Mouse (Mus musculus) brown adipose tissue, adult 24 weeks (tissue): Measurements from ENCODE around the gene Csrnp3. TPM values are rescaled to one million over a fixed set of nuclear protein-coding genes. Genes with fewer than 3 reads are reported as not detected.
"Not testable (repeated sequence)": the region's sequence is repeated elsewhere in the genome, so short reads cannot be mapped to it uniquely, and the experiment has no call there.

Experiments
- H3K27ac ChIP-seq: fragments of 200-500 bp; replicated peaks from 2 replicates; pipeline ENCODE4 v1.5.1; 2012; ENCODE audit warnings: low read depth, mild to moderate bottlenecking, low read length
- H3K4me1 ChIP-seq: fragments of 200-500 bp; 2 replicates; pipeline ENCODE4 v1.6.1; 2012; ENCODE audit warnings: low read length, mixed read lengths; ENCODE audit not compliant: control insufficient read depth, insufficient read depth, insufficient read length
- H3K4me3 ChIP-seq: fragments of 200-500 bp; 2 replicates; pipeline ENCODE4 v1.5.1; 2012; ENCODE audit warnings: low read depth, mild to moderate bottlenecking, low read length, moderate library complexity; ENCODE audit not compliant: insufficient read depth
- polyA plus RNA-seq: library from polyadenylated mRNA; stranded (reverse); fragments of >200 nt; gene quantifications from 2 replicates; pipeline ENCODE4 v1.2.4, GENCODE M21; 2012; ENCODE audit not compliant: missing spikeins, insufficient read depth, insufficient read length

Csrnp3 gene
- not detected in 2 replicates for polyA plus RNA-seq

- Histone ChIP-seq H3K4me1 (no peaks in the 10 kb centered on the region; the same call in 1 of the 2 replicates), H3K4me3 (no peak within 1 kb of the TSS; the same call in 1 of the 2 replicates), H3K27ac (no peak within 1 kb of the TSS)
Measured at GRCm38 (mm10) chr2:65845551-65845950, at the start of gene Csrnp3. Gene Csrnp3, plus strand, starts transcription at chr2:65845767.

- H3K4me3 ChIP-seq = no peak overlapping the region
- no peaks in the 10 kb centered on the region for H3K4me1 ChIP-seq
- H3K27ac ChIP-seq = no peak overlapping the region
Measured at GRCm38 (mm10) chr2:65801054-65801709, 44.4 kb upstream of the Csrnp3 start.

GRCm38 (mm10) chr2:65806556-65806955 is 39.0 kb upstream of the Csrnp3 start:
- H3K27ac ChIP-seq = no peak overlapping the region
- no peak overlapping the region for H3K4me3 ChIP-seq
- H3K4me1 ChIP-seq = no peaks in the 10 kb centered on the region

- not testable (repeated sequence) for H3K4me3 ChIP-seq, H3K4me1 ChIP-seq, H3K27ac ChIP-seq
Measured at GRCm38 (mm10) chr2:65811203-65811602, 34.4 kb upstream of the Csrnp3 start.

GRCm38 (mm10) chr2:65818080-65818796 is 27.3 kb upstream of the Csrnp3 start:
- no peak overlapping the region for H3K27ac ChIP-seq
- H3K4me1 ChIP-seq = no peaks in the 10 kb centered on the region
- H3K4me3 ChIP-seq = peak overlapping the region; percentile 29

- H3K4me3 ChIP-seq = no peak overlapping the region
- no peaks in the 10 kb centered on the region for H3K4me1 ChIP-seq
Measured at GRCm38 (mm10) chr2:65820114-65820769, 25.3 kb upstream of the Csrnp3 start.

GRCm38 (mm10) chr2:65826314-65826713 is 19.3 kb upstream of the Csrnp3 start:
- H3K27ac ChIP-seq = no peak overlapping the region
- no peaks in the 10 kb centered on the region for H3K4me1 ChIP-seq
- H3K4me3 ChIP-seq = no peak overlapping the region

More at GRCm38 (mm10) chr2:65820114-65820769, 25.3 kb upstream of the Csrnp3 start:
- H3K27ac ChIP-seq = no peak overlapping the region

GRCm38 (mm10) chr2:65826801-65827200 is 18.8 kb upstream of the Csrnp3 start:
- H3K4me3 ChIP-seq = no peak overlapping the region
- no peak overlapping the region for H3K27ac ChIP-seq
- H3K4me1 ChIP-seq = no peaks in the 10 kb centered on the region

- no peaks in the 10 kb centered on the region for H3K4me1 ChIP-seq
- no peak overlapping the region for H3K27ac ChIP-seq
- no peak overlapping the region for H3K4me3 ChIP-seq
Measured at GRCm38 (mm10) chr2:65828699-65829098, 16.9 kb upstream of the Csrnp3 start.

GRCm38 (mm10) chr2:65832738-65833395 is 12.7 kb upstream of the Csrnp3 start:
- H3K27ac ChIP-seq = no peak overlapping the region
- no peak overlapping the region for H3K4me3 ChIP-seq

GRCm38 (mm10) chr2:65833421-65833820 is 12.1 kb upstream of the Csrnp3 start:
- Histone ChIP-seq H3K27ac (no peak overlapping the region), H3K4me1 (no peaks in the 10 kb centered on the region), H3K4me3 (no peak overlapping the region)

More at GRCm38 (mm10) chr2:65832738-65833395, 12.7 kb upstream of the Csrnp3 start:
- H3K4me1 ChIP-seq = no peaks in the 10 kb centered on the region

GRCm38 (mm10) chr2:65841606-65842005 is 4.0 kb upstream of the Csrnp3 start:
- Histone ChIP-seq H3K4me1 (no peaks in the 10 kb centered on the region; the same call in 1 of the 2 replicates), H3K27ac (no peak overlapping the region), H3K4me3 (no peak overlapping the region)

GRCm38 (mm10) chr2:65842356-65842755 is 3.2 kb upstream of the Csrnp3 start:
- Histone ChIP-seq H3K4me3 (no peak overlapping the region), H3K27ac (no peak overlapping the region), H3K4me1 (no peaks in the 10 kb centered on the region; the same call in 1 of the 2 replicates)

- no peak overlapping the region; the same call in 1 of the 2 replicates for H3K4me3 ChIP-seq
- no peak overlapping the region for H3K27ac ChIP-seq
- H3K4me1 ChIP-seq = no peaks in the 10 kb centered on the region; the same call in 1 of the 2 replicates
Measured at GRCm38 (mm10) chr2:65846000-65846755, 611 bp downstream of the Csrnp3 start.
